Mouse (Mus musculus): ENCODE measurements around the gene Bcl9. TPM values are rescaled to one million over a fixed set of nuclear protein-coding genes. Genes with fewer than 3 reads are reported as not detected.

Gene Bcl9
- polyA plus RNA-seq, 1 experiment, result 7.3 TPM

DNA sequence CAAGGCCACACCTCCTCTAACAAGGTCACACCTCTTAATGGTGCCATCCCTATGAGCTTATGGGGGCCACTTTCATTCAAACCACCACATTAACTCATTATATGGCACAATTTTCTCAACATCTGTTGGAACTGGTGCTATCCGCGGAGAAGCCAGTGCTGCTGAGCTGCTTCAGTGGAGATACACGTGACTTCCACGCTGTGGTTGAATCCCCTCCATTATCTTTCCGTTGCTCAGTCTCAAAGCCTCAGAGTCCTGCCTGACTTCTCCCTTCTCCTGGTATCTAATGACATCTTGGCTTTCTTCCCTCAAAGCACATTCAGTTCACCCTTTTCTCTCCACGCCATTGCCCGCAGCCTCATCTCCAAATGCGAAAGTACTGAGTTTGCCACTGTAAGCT lies 101.1 kb downstream of the Bcl9 start:
- H3K27ac ChIP-seq (replicated peaks; ENCODE audit: low read depth, low read length), result no peak overlapping the region
- no peak overlapping the region for H3K4me3 ChIP-seq (ENCODE audit: insufficient read depth, low read depth, low read length)
- H3K4me1 ChIP-seq (ENCODE audit: control insufficient read depth, insufficient read depth, insufficient read length, low read length), result no peaks in the 10 kb centered on the region

DNA sequence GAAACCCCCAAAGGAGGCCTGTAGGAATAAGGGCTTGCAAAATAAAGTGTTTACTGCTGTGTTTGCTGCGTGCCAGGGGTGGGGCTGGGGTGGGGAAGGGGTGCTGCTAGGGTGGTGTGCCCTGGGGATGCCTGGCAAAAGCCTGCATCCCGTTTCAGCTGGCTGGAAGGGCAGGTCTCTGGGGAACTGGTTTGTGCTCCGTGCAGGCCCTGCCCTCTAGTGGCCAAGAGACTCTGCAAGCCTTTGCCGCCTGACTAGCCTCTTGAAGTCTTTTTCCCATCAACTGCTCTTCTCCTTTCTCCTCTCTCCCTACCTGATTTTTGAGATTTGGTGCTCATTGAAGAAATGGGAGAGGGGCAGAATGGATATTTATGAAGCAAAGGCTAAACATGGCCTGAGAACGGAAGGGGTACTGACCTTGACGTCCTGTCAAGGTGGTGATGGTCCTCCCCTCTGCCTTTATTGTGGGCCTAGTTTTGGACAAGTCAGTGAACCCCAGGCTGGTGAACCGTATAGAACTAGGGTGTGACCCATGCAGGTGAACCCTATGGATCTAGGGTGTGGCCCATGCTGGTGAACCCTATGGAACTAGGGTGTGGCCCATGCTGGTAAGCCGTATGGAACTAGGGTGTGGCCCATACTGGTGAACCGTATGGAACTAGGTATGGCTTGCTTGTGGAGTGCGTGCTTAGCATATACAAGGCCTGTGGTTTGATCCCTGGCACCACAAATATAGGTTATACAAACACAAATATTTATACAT lies 112.4 kb downstream of the Bcl9 start:
- H3K27ac ChIP-seq (replicated peaks; ENCODE audit: low read depth, low read length), result no peak overlapping the region
- H3K4me3 ChIP-seq (ENCODE audit: insufficient read depth, low read depth, low read length), result no peak overlapping the region
- no peaks in the 10 kb centered on the region for H3K4me1 ChIP-seq (ENCODE audit: control insufficient read depth, insufficient read depth, insufficient read length, low read length)

DNA sequence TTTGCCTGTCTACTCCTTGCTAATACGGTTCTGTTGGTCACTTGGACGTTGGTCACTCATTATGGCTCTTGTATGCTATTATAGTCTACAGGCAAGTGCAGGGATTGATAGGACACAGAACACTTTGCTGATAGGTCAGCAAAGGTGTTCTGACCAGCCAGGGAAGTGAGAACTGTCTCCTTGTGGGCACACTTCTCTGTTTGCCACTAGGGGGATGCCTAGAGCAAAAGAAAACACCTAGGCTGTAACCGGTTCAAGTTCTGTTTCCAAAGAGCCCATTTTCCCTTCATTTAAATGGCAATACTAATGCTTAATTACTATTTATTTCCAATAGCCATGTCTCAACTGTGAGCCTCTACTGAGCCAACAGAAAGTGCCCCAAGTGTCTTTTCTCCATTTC lies 113.9 kb downstream of the Bcl9 start:
- Histone ChIP-seq H3K4me3 (ENCODE audit: insufficient read depth, low read depth, low read length) (no peak overlapping the region), H3K27ac (replicated peaks; ENCODE audit: low read depth, low read length) (no peak overlapping the region), H3K4me1 (ENCODE audit: control insufficient read depth, insufficient read depth, insufficient read length, low read length) (no peaks in the 10 kb centered on the region)

DNA sequence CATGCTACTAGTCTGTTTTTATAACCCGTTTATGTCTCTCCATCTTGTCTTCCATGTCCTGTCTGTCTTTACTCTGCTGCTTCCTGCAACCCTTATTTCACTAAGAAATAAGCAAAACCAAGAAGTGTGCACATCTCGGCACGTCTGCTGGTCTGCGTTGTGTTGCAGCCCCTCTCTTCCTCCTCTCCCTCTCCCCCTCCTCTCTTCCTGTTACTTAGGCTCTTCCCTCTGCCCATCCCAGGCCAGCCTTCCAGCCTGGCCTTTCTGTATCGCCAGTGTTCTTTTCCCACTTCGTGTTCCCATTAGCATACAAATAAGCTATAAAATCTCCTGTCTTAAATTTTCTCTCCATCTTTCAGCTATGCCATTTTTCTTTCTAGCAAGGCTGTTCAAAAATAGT lies 117.2 kb downstream of the Bcl9 start:
- no peak overlapping the region for H3K4me3 ChIP-seq (ENCODE audit: insufficient read depth, low read depth, low read length)
- H3K4me1 ChIP-seq (ENCODE audit: control insufficient read depth, insufficient read depth, insufficient read length, low read length), result no peaks in the 10 kb centered on the region
- H3K27ac ChIP-seq (replicated peaks; ENCODE audit: low read depth, low read length), result no peak overlapping the region

DNA sequence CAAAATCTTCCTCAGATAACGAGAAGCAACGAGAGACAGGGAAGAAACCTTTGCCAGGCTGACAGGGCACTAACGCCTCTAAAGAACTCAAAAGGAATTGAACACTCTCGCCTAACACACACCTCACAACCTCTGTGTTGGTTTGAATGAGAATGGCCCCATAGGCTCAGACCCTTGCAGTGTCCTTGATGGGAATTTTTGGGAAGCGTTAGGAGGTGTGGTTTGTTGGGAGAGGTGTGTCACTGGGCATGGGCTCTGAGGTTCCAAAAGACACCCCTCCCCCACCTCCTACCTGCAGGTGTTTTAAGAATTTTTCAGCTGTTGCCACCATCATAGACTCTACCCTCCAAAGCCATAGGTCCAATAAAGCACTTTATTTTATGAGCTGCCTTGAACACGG lies 118.8 kb downstream of the Bcl9 start:
- no peak overlapping the region for H3K27ac ChIP-seq (replicated peaks; ENCODE audit: low read depth, low read length)
- no peak overlapping the region for H3K4me3 ChIP-seq (ENCODE audit: insufficient read depth, low read depth, low read length)
- H3K4me1 ChIP-seq (ENCODE audit: control insufficient read depth, insufficient read depth, insufficient read length, low read length), result no peaks in the 10 kb centered on the region

DNA sequence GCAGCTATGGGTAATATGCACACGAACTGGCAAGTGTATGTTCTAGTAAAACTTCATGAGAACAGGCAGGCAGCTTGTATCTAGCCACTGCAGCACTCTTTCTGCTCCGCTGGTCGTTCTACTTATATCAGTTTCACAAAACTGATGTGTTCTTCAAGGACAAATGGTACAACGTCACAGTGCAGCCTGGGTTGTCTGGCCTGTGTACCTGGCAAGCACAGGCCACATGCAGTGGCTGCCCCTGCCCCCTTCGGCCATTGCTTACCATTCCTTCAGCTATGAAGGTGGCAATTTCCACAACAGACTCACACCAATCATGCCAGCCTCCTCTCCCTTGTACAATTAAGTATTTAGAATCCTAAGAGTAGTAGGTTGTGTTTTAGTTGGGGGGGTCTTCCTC lies 125.1 kb downstream of the Bcl9 start:
- H3K27ac ChIP-seq (replicated peaks; ENCODE audit: low read depth, low read length), result no peak overlapping the region
- H3K4me3 ChIP-seq (ENCODE audit: insufficient read depth, low read depth, low read length), result no peak overlapping the region

DNA sequence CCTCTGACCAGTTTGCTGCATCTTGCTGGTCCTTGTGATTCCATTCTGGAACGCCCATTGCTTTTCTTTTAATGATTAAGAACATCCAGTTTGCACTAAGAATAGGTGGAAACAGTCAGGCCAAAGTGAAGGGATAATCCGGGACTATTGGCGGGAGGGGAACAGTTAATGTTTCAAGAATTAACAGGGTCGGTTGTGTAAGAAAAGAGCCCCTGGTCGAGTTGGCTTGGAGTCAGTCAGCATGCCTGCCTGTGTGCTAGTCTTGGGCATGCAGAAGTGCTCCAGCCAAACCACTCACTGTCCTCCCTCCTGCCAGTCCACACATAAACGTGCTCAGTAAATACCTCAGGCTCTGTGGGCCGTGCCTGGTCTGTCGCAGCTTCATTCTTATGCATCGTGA lies 125.5 kb downstream of the Bcl9 start:
- peaks cover 5% of the 10 kb centered on the region for H3K4me1 ChIP-seq (ENCODE audit: control insufficient read depth, insufficient read depth, insufficient read length, low read length)
- no peak overlapping the region for H3K4me3 ChIP-seq (ENCODE audit: insufficient read depth, low read depth, low read length)
- no peak overlapping the region for H3K27ac ChIP-seq (replicated peaks; ENCODE audit: low read depth, low read length)

More for the DNA sequence above, 125.1 kb downstream of the Bcl9 start:
- peaks cover 5% of the 10 kb centered on the region for H3K4me1 ChIP-seq (ENCODE audit: control insufficient read depth, insufficient read depth, insufficient read length, low read length)

DNA sequence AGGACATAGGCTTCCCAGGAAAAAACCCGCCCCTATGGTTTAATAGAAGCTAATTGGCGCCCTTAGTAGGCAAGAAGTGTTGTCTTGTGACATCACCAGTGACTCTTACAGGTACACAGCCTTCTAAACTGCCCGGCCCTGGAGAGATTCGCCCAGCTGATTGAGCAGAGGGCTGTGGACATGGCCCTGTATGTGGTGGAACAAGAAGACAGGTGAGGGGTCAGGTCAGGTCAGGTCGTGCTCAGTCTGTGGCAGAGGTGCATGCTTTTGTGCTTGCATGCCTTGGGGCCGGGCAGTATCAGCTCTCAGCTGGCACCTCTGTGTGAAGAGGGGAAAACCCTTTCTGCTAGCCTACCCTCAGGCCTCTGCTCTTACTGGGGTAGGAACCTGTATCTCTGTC lies 126.2 kb downstream of the Bcl9 start:
- Histone ChIP-seq H3K4me1 (ENCODE audit: control insufficient read depth, insufficient read depth, insufficient read length, low read length) (peaks cover 5% of the 10 kb centered on the region), H3K4me3 (ENCODE audit: insufficient read depth, low read depth, low read length) (no peak overlapping the region), H3K27ac (replicated peaks; ENCODE audit: low read depth, low read length) (no peak overlapping the region)

DNA sequence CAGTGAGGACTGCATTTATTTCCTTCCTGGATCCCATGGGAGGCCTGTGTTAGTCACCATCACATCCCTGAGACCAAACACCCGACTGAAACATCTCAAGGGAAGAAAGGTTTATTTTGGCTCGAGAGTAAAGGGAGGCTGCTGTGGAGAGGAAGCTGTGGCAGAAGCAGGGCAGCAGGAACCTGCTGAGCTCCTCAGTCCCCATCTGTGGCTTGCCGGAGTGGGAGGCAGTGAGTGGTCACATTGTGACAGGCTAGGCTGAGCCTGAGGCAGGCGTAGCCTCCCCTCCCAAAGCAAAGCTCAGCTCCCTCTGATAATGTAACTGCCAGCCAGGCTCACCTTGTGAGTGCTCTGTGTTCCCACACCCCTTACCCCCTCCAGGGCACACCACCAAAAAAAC lies 130.6 kb downstream of the Bcl9 start:
- H3K4me1 ChIP-seq (ENCODE audit: control insufficient read depth, insufficient read depth, insufficient read length, low read length), result peaks cover 8% of the 10 kb centered on the region
- no peak overlapping the region for H3K4me3 ChIP-seq (ENCODE audit: insufficient read depth, low read depth, low read length)

DNA sequence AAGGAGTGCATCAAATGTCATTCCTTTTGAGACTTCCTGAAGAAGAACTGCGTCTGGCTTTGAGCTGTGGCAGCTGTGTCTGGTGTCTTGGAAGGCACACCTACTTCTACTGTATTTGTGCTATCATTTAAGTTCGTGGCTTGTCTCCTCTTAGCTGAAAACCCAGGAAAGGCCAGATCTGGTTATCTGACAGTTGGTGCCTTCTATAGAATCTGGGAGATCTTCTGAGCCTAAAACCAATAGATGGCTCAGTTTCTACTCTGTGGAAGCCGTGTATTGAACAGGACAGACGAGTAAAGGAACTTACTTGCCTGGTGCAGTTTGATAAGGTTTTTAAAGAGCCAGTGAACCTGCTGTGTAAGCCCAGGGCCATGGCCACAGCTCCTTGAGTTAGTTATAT lies 133.2 kb downstream of the Bcl9 start:
- no peak overlapping the region for H3K4me3 ChIP-seq (ENCODE audit: insufficient read depth, low read depth, low read length)

More for the DNA sequence above, 130.6 kb downstream of the Bcl9 start:
- H3K27ac ChIP-seq (replicated peaks; ENCODE audit: low read depth, low read length), result no peak overlapping the region

DNA sequence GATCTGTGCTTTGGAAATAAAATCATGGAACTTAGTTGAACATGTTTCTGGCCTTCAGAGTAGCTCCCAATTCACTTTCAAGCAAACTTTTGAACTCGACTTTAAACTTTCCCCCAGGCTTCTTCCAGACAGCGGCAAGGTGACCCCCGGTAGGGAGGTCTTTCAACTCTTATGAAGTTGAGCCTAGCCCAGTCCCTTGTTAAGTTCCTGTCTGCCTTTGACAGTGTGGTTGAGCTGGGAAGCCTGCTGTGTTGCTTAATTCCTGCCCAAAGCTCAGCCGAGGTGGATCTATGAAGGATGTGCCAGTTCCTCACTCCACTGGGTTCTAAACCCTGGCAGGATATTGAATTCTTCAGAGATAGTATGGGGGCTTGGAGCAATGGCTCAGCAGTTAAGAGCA lies 135.9 kb downstream of the Bcl9 start:
- Histone ChIP-seq H3K27ac (replicated peaks; ENCODE audit: low read depth, low read length) (no peak overlapping the region), H3K4me1 (ENCODE audit: control insufficient read depth, insufficient read depth, insufficient read length, low read length) (peaks cover 10% of the 10 kb centered on the region), H3K4me3 (ENCODE audit: insufficient read depth, low read depth, low read length) (no peak overlapping the region)

More for the DNA sequence above, 133.2 kb downstream of the Bcl9 start:
- Histone ChIP-seq H3K4me1 (ENCODE audit: control insufficient read depth, insufficient read depth, insufficient read length, low read length) (peaks cover 8% of the 10 kb centered on the region), H3K27ac (replicated peaks; ENCODE audit: low read depth, low read length) (no peak overlapping the region)

DNA sequence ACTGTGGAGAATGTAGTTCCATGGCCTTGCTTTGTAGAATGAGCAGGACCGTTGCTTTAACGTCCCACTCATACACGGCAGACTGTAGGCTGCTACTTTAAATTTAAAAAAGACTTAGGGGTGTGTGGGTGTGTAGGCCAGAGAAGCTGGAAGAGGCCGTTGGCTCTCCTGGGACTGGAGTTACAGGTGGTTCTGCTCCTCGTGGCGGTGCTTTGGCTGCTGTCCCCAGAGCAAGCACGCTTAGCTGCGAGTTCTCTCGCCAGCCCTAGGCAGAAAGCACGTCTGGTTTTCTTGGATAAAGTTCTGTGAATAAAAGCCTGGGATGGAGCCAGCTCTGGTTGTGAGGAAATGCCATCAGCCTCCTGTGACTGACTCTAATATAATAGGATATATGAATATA lies 136.8 kb downstream of the Bcl9 start:
- H3K27ac ChIP-seq (replicated peaks; ENCODE audit: low read depth, low read length), result no peak overlapping the region
- H3K4me1 ChIP-seq (ENCODE audit: control insufficient read depth, insufficient read depth, insufficient read length, low read length), result peaks cover 10% of the 10 kb centered on the region
- no peak overlapping the region for H3K4me3 ChIP-seq (ENCODE audit: insufficient read depth, low read depth, low read length)

DNA sequence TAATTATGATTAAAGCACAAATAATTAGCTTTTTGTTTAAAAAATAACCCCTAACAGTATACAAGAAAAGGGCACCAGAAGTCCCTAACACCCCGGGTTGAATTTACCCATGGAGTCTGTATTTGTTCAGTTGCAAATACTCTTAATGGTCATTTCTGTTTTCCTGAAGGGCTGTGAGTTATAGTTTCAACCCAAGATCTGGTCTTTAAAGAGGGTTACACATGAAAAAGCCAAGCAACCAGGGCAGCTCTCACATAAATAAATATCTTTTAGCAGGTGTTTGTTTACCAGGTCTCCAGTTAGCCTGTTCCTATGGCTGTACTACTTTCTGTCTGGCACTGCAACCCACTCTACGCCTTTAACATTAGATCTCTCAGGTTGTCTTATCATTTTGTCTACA lies 137.7 kb downstream of the Bcl9 start:
- Histone ChIP-seq H3K4me3 (ENCODE audit: insufficient read depth, low read depth, low read length) (no peak overlapping the region), H3K4me1 (ENCODE audit: control insufficient read depth, insufficient read depth, insufficient read length, low read length) (peaks cover 10% of the 10 kb centered on the region), H3K27ac (replicated peaks; ENCODE audit: low read depth, low read length) (no peak overlapping the region)

DNA sequence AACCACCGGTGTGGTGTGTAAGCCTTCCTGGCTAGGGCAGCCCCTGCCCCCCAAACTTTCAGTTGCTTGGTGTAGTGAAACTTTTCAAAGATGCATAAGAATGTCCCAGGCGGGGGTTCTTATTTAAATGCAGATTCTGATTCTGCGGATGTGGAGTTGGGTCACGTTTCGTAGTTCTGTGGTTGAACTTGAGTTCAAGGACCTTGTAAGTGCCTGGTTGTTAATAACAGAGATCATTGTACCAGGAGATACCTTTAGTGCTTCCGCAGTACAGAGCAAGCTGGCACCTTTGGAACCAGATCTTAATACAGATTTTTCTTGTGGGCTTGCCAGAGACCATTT lies 138.2 kb downstream of the Bcl9 start:
- Histone ChIP-seq H3K27ac (replicated peaks; ENCODE audit: low read depth, low read length) (no peak overlapping the region), H3K4me1 (ENCODE audit: control insufficient read depth, insufficient read depth, insufficient read length, low read length) (peaks cover 10% of the 10 kb centered on the region), H3K4me3 (ENCODE audit: insufficient read depth, low read depth, low read length) (peak overlapping the region; percentile 91)

DNA sequence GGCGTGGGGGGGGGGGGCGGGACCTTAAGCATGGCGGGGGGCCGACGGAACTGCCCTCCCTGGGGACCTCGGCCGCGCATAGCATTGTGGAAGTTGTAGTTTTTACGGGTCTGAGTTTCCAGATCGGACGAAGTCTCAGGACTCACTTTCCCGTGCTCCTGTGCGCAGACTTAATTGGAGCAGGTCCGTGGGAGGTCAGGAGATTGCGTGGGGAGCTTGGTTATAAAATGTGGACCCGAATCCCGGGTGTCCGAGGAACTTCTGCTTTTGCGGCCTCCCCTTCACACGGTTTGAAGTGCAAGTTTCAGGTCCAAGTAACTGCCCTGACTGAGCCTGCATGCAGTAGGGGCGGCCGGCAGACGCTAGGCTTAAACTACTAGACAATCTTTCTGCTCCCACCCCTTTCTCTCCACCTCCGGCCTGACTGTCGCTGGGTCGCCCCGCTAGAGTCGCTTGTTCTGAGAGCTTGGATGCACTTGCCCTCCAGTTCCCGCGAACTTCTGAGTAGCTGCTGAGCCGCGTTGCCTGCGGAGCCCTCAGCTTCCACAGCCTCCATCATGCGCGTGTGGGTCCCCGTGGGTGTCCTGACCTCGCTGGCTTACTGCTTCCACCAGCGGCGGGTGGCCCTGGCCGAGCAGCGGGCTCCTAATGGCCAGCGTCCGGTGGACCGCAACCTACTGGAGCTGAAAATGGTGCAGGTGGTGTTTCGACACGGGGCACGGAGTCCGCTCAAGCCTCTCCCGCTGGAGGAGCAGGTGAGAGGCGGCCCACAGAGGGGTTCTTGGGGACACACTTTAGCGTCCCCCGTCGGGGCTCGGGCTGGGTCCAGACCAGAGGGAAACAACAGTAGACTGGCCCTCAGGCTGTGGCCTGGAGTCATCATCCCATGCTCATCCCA lies 138.9 kb downstream of the Bcl9 start, which contains the start of gene Acp6:
TSS of gene Acp6 (plus strand) at position 167 of the 898 bp plus-strand sequence.
- peak within 1 kb of the TSS; percentile 45 for H3K27ac ChIP-seq (replicated peaks; ENCODE audit: low read depth, low read length)

More for the DNA sequence above, 138.9 kb downstream of the Bcl9 start, which contains the start of gene Acp6:
- peaks cover 10% of the 10 kb centered on the region for H3K4me1 ChIP-seq (ENCODE audit: control insufficient read depth, insufficient read depth, insufficient read length, low read length)
- H3K4me3 ChIP-seq (ENCODE audit: insufficient read depth, low read depth, low read length), result peak within 1 kb of the TSS; percentile 91
